Mouse (Mus musculus) midbrain, postnatal 0 days (tissue): ENCODE measurements around the gene Patz1. TPM values are rescaled to one million over a fixed set of nuclear protein-coding genes. Genes with fewer than 3 reads are reported as not detected.

ENCODE experiments used
- ATAC-seq: fragments of 200-750 bp; cut with Nextera tagmentation; 2 replicates; pipeline ENCODE4 v1.8.0; 2017; ENCODE audit warnings: moderate number of reproducible peaks, mild to moderate bottlenecking, moderate TSS enrichment, moderate library complexity; ENCODE audit not compliant: low FRiP score
- DNase-seq: peaks from one replicate; pipeline ENCODE4 v3.0.0-alpha.2; 2015; ENCODE audit warnings: low spot score
- H3K27ac ChIP-seq: fragments of 300-500 bp; sonication (generic); 2 replicates; pipeline ENCODE4 v1.5.1; 2014; ENCODE audit warnings: low read depth, mild to moderate bottlenecking, low read length, mixed read lengths
- H3K27me3 ChIP-seq: fragments of 300-500 bp; sonication (generic); 2 replicates; pipeline ENCODE4 v1.6.1; 2014; ENCODE audit warnings: low read length, control low read depth, mixed read lengths; ENCODE audit not compliant: insufficient read depth
- H3K36me3 ChIP-seq: fragments of 300-500 bp; sonication (generic); 2 replicates; pipeline ENCODE4 v1.6.1; 2014; ENCODE audit warnings: low read length, control low read depth, mixed read lengths; ENCODE audit not compliant: insufficient read depth
- H3K4me1 ChIP-seq: fragments of 300-500 bp; sonication (generic); 2 replicates; pipeline ENCODE4 v1.6.1; 2014; ENCODE audit warnings: mild to moderate bottlenecking, control low read depth, antibody characterized with exemption, low read length, mixed read lengths; ENCODE audit not compliant: insufficient read depth
- H3K4me2 ChIP-seq: fragments of 300-500 bp; sonication (generic); 2 replicates; pipeline ENCODE4 v1.6.1; 2014; ENCODE audit warnings: low read depth, mild to moderate bottlenecking, low read length, mixed read lengths; ENCODE audit not compliant: poor library complexity, severe bottlenecking
- H3K4me3 ChIP-seq: fragments of 300-500 bp; sonication (generic); 2 replicates; pipeline ENCODE4 v1.5.1; 2014; ENCODE audit warnings: low read depth, mild to moderate bottlenecking, low read length, moderate library complexity
- H3K9ac ChIP-seq: fragments of 300-500 bp; sonication (generic); replicated peaks from 2 replicates; pipeline ENCODE4 v1.6.1; 2014; ENCODE audit warnings: mild to moderate bottlenecking, low read length, moderate library complexity, mixed read lengths; ENCODE audit not compliant: poor library complexity, severe bottlenecking
- H3K9me3 ChIP-seq: fragments of 300-500 bp; sonication (generic); 2 replicates; pipeline ENCODE4 v1.6.1; 2016; ENCODE audit warnings: low read length, control low read depth
- CTCF ChIP-seq: IDR thresholded peaks from 2 replicates; pipeline ENCODE4 v1.5.1; 2016; ENCODE audit warnings: antibody characterized with exemption, mild to moderate bottlenecking
- WGBS: fragments of 180-500 bp; shearing (Covaris S2); extraction: QIAGEN DNeasy Blood & Tissue Kit; methylation state at CpG from one replicate; pipeline ENCODE4 v1.1.7; 2014; 5-methylcytosine and 5-hydroxymethylcytosine counted together
- polyA plus RNA-seq: library from polyadenylated mRNA; unstranded; fragments of >200 nt; fragmentation: Nextera tagmentation; extraction: Ambion mirVana; gene quantifications from 2 replicates; pipeline ENCODE4 v1.2.1, GENCODE M21; 2015
- total RNA-seq: library from RNA; depleted of rRNA; stranded (reverse); fragments of >200 nt; gene quantifications from 2 replicates; pipeline ENCODE4 v1.2.3, GENCODE M21; 2014

Patz1 gene
- total and polyA plus RNA-seq, 2 experiments from 2014 or later, result 39.3 to 79.3 TPM

- no peak for TF ChIP-seq CTCF
- DNase-seq, result peak; percentile 27
- under 1% methylated on average over 26 of the region's 26 CpGs for WGBS
Observed at GRCm38 (mm10) chr11:3265291-3266078, 23.2 kb upstream of the Patz1 start.

GRCm38 (mm10) chr11:3266079-3266685 lies 22.5 kb upstream of the Patz1 start, which contains the start of gene Drg1:
Gene Drg1 (minus strand): TSS chr11:3266415.
- ATAC-seq (peak; percentile 99), DNase-seq (peak; percentile 99)
- TF ChIP-seq CTCF, result peak; percentile 21; the same call in 1 of the 2 replicates
- Histone ChIP-seq H3K27ac (peak within 1 kb of the TSS; percentile 86), H3K9me3 (no peaks in the 10 kb centered on the region), H3K27me3 (no peaks in the 10 kb centered on the region), H3K36me3 (peaks cover 19% of the 10 kb centered on the region), H3K4me2 (peak within 1 kb of the TSS; percentile 67), H3K4me1 (no peaks in the 10 kb centered on the region; the same call in 1 of the 2 replicates), H3K9ac (peak within 1 kb of the TSS; percentile 73), H3K4me3 (peak within 1 kb of the TSS; percentile 84)
- whole genome bisulfite sequencing, result under 1% methylated on average over 58 of the region's 72 CpGs

More at GRCm38 (mm10) chr11:3265291-3266078, 23.2 kb upstream of the Patz1 start:
- Histone ChIP-seq H3K4me1 (no peaks in the 10 kb centered on the region; the same call in 1 of the 2 replicates), H3K9ac (peak overlapping the region; percentile 73), H3K27ac (peak overlapping the region; percentile 86), H3K9me3 (no peaks in the 10 kb centered on the region), H3K36me3 (peaks cover 21% of the 10 kb centered on the region), H3K4me3 (peak overlapping the region; percentile 84), H3K4me2 (peak overlapping the region; percentile 67), H3K27me3 (no peaks in the 10 kb centered on the region)
- ATAC-seq, result no peak

- H3K27ac ChIP-seq, result peak overlapping the region; percentile 86; the same call in 1 of the 2 replicates
- TF ChIP-seq CTCF, result no peak
- peak overlapping the region; percentile 84 for H3K4me3 ChIP-seq
- peaks cover 13% of the 10 kb centered on the region; the same call in 1 of the 2 replicates for H3K36me3 ChIP-seq
- no peak for ATAC-seq
- H3K9me3 ChIP-seq, result no peaks in the 10 kb centered on the region
- no peaks in the 10 kb centered on the region; the same call in 1 of the 2 replicates for H3K4me1 ChIP-seq
- no peak overlapping the region for H3K9ac ChIP-seq
- DNase-seq, result no peak
- WGBS, result 52% methylated on average over 7 of the region's 7 CpGs
- H3K4me2 ChIP-seq, result peak overlapping the region; percentile 67
- H3K27me3 ChIP-seq, result no peaks in the 10 kb centered on the region
Observed at GRCm38 (mm10) chr11:3267133-3267532, 21.5 kb upstream of the Patz1 start.

GRCm38 (mm10) chr11:3269241-3269640 lies 19.4 kb upstream of the Patz1 start:
- Histone ChIP-seq H3K27me3 (no peaks in the 10 kb centered on the region), H3K9me3 (no peaks in the 10 kb centered on the region), H3K4me1 (no peaks in the 10 kb centered on the region; the same call in 1 of the 2 replicates), H3K27ac (no peak overlapping the region), H3K4me2 (no peak overlapping the region), H3K36me3 (no peaks in the 10 kb centered on the region), H3K4me3 (no peak overlapping the region), H3K9ac (no peak overlapping the region)
- no peak for DNase-seq
- WGBS, result 44% methylated on average over 4 of the region's 4 CpGs
- ATAC-seq, result no peak
- TF ChIP-seq CTCF, result no peak

- no peak for DNase-seq
- Histone ChIP-seq H3K27me3 (no peaks in the 10 kb centered on the region), H3K4me3 (no peak overlapping the region), H3K9ac (no peak overlapping the region), H3K9me3 (no peaks in the 10 kb centered on the region), H3K36me3 (no peaks in the 10 kb centered on the region), H3K27ac (no peak overlapping the region), H3K4me2 (no peak overlapping the region), H3K4me1 (no peaks in the 10 kb centered on the region)
- 70% methylated on average over 5 of the region's 5 CpGs for WGBS
- ATAC-seq, result no peak
- TF ChIP-seq CTCF, result no peak
Observed at GRCm38 (mm10) chr11:3278351-3278750, 10.3 kb upstream of the Patz1 start.

- no peak overlapping the region for H3K9ac ChIP-seq
- no peak for TF ChIP-seq CTCF
- no peaks in the 10 kb centered on the region for H3K4me1 ChIP-seq
- no peak for DNase-seq
- H3K4me2 ChIP-seq, result no peak overlapping the region
- H3K4me3 ChIP-seq, result no peak overlapping the region
- no peaks in the 10 kb centered on the region for H3K36me3 ChIP-seq
- no peak for ATAC-seq
- no peak overlapping the region for H3K27ac ChIP-seq
- no peaks in the 10 kb centered on the region for H3K9me3 ChIP-seq
- no peaks in the 10 kb centered on the region for H3K27me3 ChIP-seq
- WGBS, result 81% methylated on average over 2 of the region's 2 CpGs
Observed at GRCm38 (mm10) chr11:3279729-3280128, 8.9 kb upstream of the Patz1 start.
